Mouse (Mus musculus): ENCODE results near the gene Rap1gap. TPM values are rescaled to one million over a fixed set of nuclear protein-coding genes. Genes with fewer than 3 reads are reported as not detected.

Rap1gap gene
- total and polyA plus RNA-seq, 3 experiments, result 7.7 to 42.6 TPM; not detected in 1

DNA sequence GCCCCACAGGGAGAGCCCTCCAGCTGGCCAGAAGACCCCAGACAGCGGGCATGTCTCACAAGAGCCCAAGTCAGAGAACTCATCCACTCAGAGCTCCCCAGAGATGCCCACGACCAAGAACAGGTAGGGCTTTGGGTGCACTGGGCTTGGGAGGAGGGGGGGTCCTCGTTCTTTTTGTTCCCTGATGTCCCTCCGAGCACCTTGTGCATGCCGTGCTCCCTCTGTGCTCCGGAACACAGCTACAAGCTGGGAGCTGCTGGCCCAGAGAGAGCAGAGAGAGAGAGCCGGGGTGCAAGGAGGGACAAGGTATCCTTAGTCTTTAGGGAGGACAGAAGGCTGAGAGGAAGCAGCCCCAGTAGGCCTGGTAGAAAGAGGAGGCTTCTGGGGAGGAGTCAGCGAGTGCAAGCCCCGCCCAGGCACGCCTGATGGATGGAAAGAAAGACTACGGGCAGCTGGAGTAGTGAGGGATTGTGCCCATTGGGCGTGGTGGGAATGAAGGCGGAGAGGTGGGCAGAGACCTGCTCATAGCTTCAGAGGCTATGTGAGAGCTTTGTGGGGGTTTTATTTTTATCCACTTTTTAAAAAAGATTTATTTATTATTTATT is 61.1 kb downstream of the Rap1gap start:
- Histone ChIP-seq H3K79me2 (ENCODE audit: control insufficient read depth, insufficient read depth, low read length, poor library complexity) (no peaks in the 10 kb centered on the region), H3K27me3 (ENCODE audit: control insufficient read depth in 1 of 2, insufficient read depth in 2 of 2, low read length in 2 of 2) (no peaks in the 10 kb centered on the region), H3K27ac (ENCODE audit: control insufficient read depth, low read depth, low read length) (no peak overlapping the region), H3K9ac (ENCODE audit: control insufficient read depth, low read depth, low read length, poor library complexity, severe bottlenecking) (no peak overlapping the region), H3K9me3 (replicated peaks; ENCODE audit: insufficient read depth, low read length) (no peaks in the 10 kb centered on the region), H3K4me3 (ENCODE audit: control insufficient read depth in 1 of 2, insufficient read depth in 1 of 2, low read depth in 2 of 2, low read length in 2 of 2) (no peak overlapping the region), H3K4me1 (ENCODE audit: control insufficient read depth in 1 of 2, insufficient read depth in 2 of 2, low read length in 2 of 2) (no peaks in the 10 kb centered on the region), H3K36me3 (ENCODE audit: control insufficient read depth in 1 of 2, insufficient read depth in 2 of 2, low read length in 2 of 2) (no peaks in the 10 kb centered on the region)
- TF ChIP-seq MYB (IDR thresholded peaks at IDR 0.05; ENCODE audit: low read depth, low read length) (no peak), KAT2A (conservative IDR thresholded peaks at IDR 0.05; ENCODE audit: low read depth, low read length) (no peak), USF2 (IDR thresholded peaks at IDR 0.05; ENCODE audit: borderline replicate concordance in 1 of 2, insufficient read depth in 1 of 2, low read depth in 1 of 2, low read length in 2 of 2) (no peak), HCFC1 (IDR thresholded peaks at IDR 0.05; ENCODE audit: low read depth, low read length) (no peak), GATA1 (IDR thresholded peaks at IDR 0.05; ENCODE audit: low read depth, low read length) (no peak), ELF1 (IDR thresholded peaks at IDR 0.05; ENCODE audit: low read depth, low read length) (no peak), MAX (IDR thresholded peaks at IDR 0.05; ENCODE audit: low read length) (no peak), POLR2AphosphoS5 (IDR thresholded peaks at IDR 0.05; ENCODE audit: borderline replicate concordance, low read depth, low read length) (no peak), TAL1 (IDR thresholded peaks at IDR 0.05; ENCODE audit: low read length) (no peak), TBP (IDR thresholded peaks at IDR 0.05; ENCODE audit: low read depth, low read length) (no peak), MEF2A (IDR thresholded peaks at IDR 0.05; ENCODE audit: extremely low read depth, insufficient replicate concordance, low read depth, low read length, poor library complexity, severe bottlenecking) (no peak), UBTF (IDR thresholded peaks at IDR 0.05; ENCODE audit: borderline replicate concordance, insufficient read depth, low read depth, low read length) (no peak), ETS1 (IDR thresholded peaks at IDR 0.05; ENCODE audit: low read depth, low read length) (no peak), JUND (IDR thresholded peaks at IDR 0.05; ENCODE audit: low read depth, low read length) (no peak), CTCF (IDR thresholded peaks at IDR 0.05 in 2 of 3, conservative IDR thresholded peaks at IDR 0.05 in 1 of 3; ENCODE audit: control insufficient read depth in 1 of 3, insufficient read depth in 1 of 3, low read depth in 2 of 3, low read length in 3 of 3, poor library complexity in 1 of 3, severe bottlenecking in 1 of 3) (no peak), MYC (IDR thresholded peaks at IDR 0.05; ENCODE audit: low read depth, low read length) (no peak)
- DNase-seq (ENCODE audit: low read depth, low spot score), result peak; percentile 37

DNA sequence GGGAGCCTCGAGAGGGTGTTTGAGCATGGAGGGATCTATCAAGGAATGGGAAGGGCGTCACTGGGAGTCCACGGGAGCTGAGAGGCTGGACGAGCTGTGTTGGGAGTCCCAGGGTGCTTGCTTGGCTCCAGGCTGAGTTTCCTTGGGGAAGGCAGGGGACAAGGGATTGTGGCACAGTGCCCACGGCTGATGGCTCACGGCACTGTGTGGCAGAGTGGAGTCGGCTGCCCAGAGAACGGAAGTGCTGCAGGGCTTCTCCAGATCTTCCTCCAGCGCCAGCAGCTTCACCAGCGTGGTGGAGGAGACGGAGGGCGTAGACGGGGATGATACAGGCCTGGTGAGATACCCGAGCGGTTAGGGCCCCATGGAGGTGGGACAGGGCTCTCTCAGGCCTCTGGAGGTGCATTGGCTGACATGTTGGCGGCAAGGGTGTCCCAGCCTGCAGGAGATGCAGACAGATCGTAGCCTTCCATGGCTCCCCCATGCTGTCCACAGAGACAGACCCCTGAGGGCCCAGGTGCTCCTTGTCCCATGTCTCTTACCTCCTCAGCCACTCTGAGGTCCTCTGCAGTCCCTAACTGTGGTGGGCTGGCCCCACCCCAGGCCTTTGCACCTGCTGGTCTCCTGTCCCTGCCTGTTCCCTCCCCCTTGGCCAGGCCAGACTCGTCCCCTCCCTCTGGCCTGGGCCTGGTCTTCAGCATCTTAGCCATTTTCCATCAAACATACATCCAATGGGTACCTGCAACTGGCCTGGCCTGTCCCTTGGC is 62.4 kb downstream of the Rap1gap start:
- no peaks in the 10 kb centered on the region for H3K79me2 ChIP-seq (ENCODE audit: control insufficient read depth, insufficient read depth, low read length, poor library complexity)
- no peak for TF ChIP-seq MXI1 (IDR thresholded peaks at IDR 0.05; ENCODE audit: low read depth, low read length)
- TF ChIP-seq ELF1 (IDR thresholded peaks at IDR 0.05; ENCODE audit: low read depth, low read length), result no peak
- no peak for TF ChIP-seq POLR2A (IDR thresholded peaks at IDR 0.05; ENCODE audit: control insufficient read depth in 1 of 2, insufficient read depth in 1 of 2, low read depth in 1 of 2, low read length in 2 of 2, poor library complexity in 1 of 2)
- TF ChIP-seq ZNF384 (IDR thresholded peaks at IDR 0.05; ENCODE audit: low read depth, low read length), result no peak
- no peak for TF ChIP-seq EP300 (IDR thresholded peaks at IDR 0.05; ENCODE audit: low read depth in 1 of 2, low read length in 2 of 2)
- TF ChIP-seq MYC (IDR thresholded peaks at IDR 0.05; ENCODE audit: low read depth, low read length), result no peak
- TF ChIP-seq MAFK (IDR thresholded peaks at IDR 0.05; ENCODE audit: borderline replicate concordance, low read depth, low read length), result no peak
- no peak for TF ChIP-seq HCFC1 (IDR thresholded peaks at IDR 0.05; ENCODE audit: low read depth, low read length)
- no peak for TF ChIP-seq NELFE (IDR thresholded peaks at IDR 0.05; ENCODE audit: low read depth, low read length)
- TF ChIP-seq E2F4 (IDR thresholded peaks at IDR 0.05; ENCODE audit: borderline replicate concordance, low read depth, low read length), result no peak
- no peak for TF ChIP-seq POLR2AphosphoS5 (IDR thresholded peaks at IDR 0.05; ENCODE audit: borderline replicate concordance, low read depth, low read length)
- no peak for TF ChIP-seq GABPA (IDR thresholded peaks at IDR 0.05; ENCODE audit: low read depth, low read length)
- no peak for TF ChIP-seq CTCF (IDR thresholded peaks at IDR 0.05 in 2 of 3, conservative IDR thresholded peaks at IDR 0.05 in 1 of 3; ENCODE audit: control insufficient read depth in 1 of 3, insufficient read depth in 1 of 3, low read depth in 2 of 3, low read length in 3 of 3, poor library complexity in 1 of 3, severe bottlenecking in 1 of 3)
- no peak for TF ChIP-seq RCOR1 (IDR thresholded peaks at IDR 0.05; ENCODE audit: low read depth, low read length)
- TF ChIP-seq SMC3 (IDR thresholded peaks at IDR 0.05; ENCODE audit: low read depth, low read length), result no peak
- TF ChIP-seq MEF2A (IDR thresholded peaks at IDR 0.05; ENCODE audit: extremely low read depth, insufficient replicate concordance, low read depth, low read length, poor library complexity, severe bottlenecking), result no peak
- TF ChIP-seq UBTF (IDR thresholded peaks at IDR 0.05; ENCODE audit: borderline replicate concordance, insufficient read depth, low read depth, low read length), result no peak
- TF ChIP-seq ZMIZ1 (IDR thresholded peaks at IDR 0.05; ENCODE audit: low read depth, low read length), result no peak
- no peak for TF ChIP-seq CHD2 (IDR thresholded peaks at IDR 0.05; ENCODE audit: low read length)
- H3K36me3 ChIP-seq (ENCODE audit: control insufficient read depth in 1 of 2, insufficient read depth in 2 of 2, low read length in 2 of 2), result no peaks in the 10 kb centered on the region
- no peaks in the 10 kb centered on the region for H3K27me3 ChIP-seq (ENCODE audit: control insufficient read depth in 1 of 2, insufficient read depth in 2 of 2, low read length in 2 of 2)
- no peaks in the 10 kb centered on the region for H3K4me1 ChIP-seq (ENCODE audit: control insufficient read depth in 1 of 2, insufficient read depth in 2 of 2, low read length in 2 of 2)
- H3K9me3 ChIP-seq (replicated peaks; ENCODE audit: insufficient read depth, low read length), result no peaks in the 10 kb centered on the region
- DNase-seq (ENCODE audit: low read depth, low spot score), result no peak
- H3K4me3 ChIP-seq (ENCODE audit: control insufficient read depth in 1 of 2, insufficient read depth in 1 of 2, low read depth in 2 of 2, low read length in 2 of 2), result no peak overlapping the region
- H3K9ac ChIP-seq (ENCODE audit: control insufficient read depth, low read depth, low read length, poor library complexity, severe bottlenecking), result no peak overlapping the region
- H3K27ac ChIP-seq (ENCODE audit: control insufficient read depth, low read depth, low read length), result no peak overlapping the region

Data from MEL (cell line).